Mouse (Mus musculus) lung, embryonic 15.5 days (tissue): Measurements from ENCODE around the gene Gm21961. TPM values are rescaled to one million over a fixed set of nuclear protein-coding genes. Genes with fewer than 3 reads are reported as not detected.
"Not testable (repeated sequence)": the region's sequence is repeated elsewhere in the genome, so short reads cannot be mapped to it uniquely, and the experiment has no call there.

Experiments
- ATAC-seq: fragments of 200-750 bp; cut with Nextera tagmentation; 2 replicates; pipeline ENCODE4 v1.8.0; 2017; ENCODE audit warnings: moderate number of reproducible peaks, borderline replicate concordance; ENCODE audit not compliant: low FRiP score, low TSS enrichment; ENCODE audit errors: extremely low read depth
- H3K27ac ChIP-seq: fragments of 300-500 bp; sonication (generic); 2 replicates; pipeline ENCODE4 v1.5.1; 2015; ENCODE audit warnings: moderate library complexity, mild to moderate bottlenecking, inconsistent platforms
- H3K27me3 ChIP-seq: fragments of 300-500 bp; sonication (generic); 2 replicates; pipeline ENCODE4 v1.6.1; 2015; ENCODE audit warnings: inconsistent platforms
- H3K36me3 ChIP-seq: fragments of 300-500 bp; sonication (generic); 2 replicates; pipeline ENCODE4 v1.6.1; 2015; ENCODE audit warnings: inconsistent platforms
- H3K4me1 ChIP-seq: fragments of 300-500 bp; sonication (generic); 2 replicates; pipeline ENCODE4 v1.6.1; 2015; ENCODE audit warnings: inconsistent platforms
- H3K4me2 ChIP-seq: fragments of 300-500 bp; sonication (generic); 2 replicates; pipeline ENCODE4 v1.6.1; 2015; ENCODE audit warnings: inconsistent platforms, mild to moderate bottlenecking, moderate library complexity
- H3K4me3 ChIP-seq: fragments of 300-500 bp; sonication (generic); 2 replicates; pipeline ENCODE4 v1.5.1; 2015; ENCODE audit warnings: mild to moderate bottlenecking, inconsistent platforms
- H3K9ac ChIP-seq: fragments of 300-500 bp; sonication (generic); 2 replicates; pipeline ENCODE4 v1.6.1; 2015; ENCODE audit warnings: inconsistent platforms
- H3K9me3 ChIP-seq: fragments of 300-500 bp; sonication (generic); 2 replicates; pipeline ENCODE4 v1.6.1; 2016; ENCODE audit warnings: inconsistent platforms
- WGBS: fragments of 180-500 bp; shearing (Covaris S2); methylation state at CpG from one replicate; pipeline ENCODE4 v1.1.7; 2015; 5-methylcytosine and 5-hydroxymethylcytosine counted together
- polyA plus RNA-seq: library from polyadenylated mRNA; unstranded; fragments of >200 nt; fragmentation: Nextera tagmentation; extraction: Ambion mirVana; gene quantifications from 2 replicates; pipeline ENCODE4 v1.2.1, GENCODE M21; 2015

Gm21961 gene
- polyA plus RNA-seq, result not detected in 2 replicates

DNA sequence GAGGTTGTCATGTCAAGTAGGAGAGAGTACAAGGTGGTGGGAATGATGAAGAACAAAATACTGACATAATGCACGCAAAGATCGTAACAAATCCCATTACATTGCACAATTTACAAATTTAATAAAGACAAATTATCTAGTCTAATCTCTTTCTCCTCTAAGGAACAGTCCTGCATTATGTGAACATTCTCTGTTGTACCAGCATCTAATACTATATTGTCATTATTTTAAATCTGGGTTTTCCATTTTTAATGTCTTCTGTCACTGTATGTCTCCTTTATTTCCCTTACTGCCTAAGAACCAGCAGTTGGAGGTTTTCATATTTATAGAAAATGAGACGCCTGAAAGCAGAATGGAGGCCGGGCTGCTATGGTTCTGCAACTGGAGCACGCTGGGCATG, at the start of gene Gm21961:
Gene Gm21961 (minus strand): TSS at position 101 of the 400 bp plus-strand sequence.
- Histone ChIP-seq H3K9me3 (no peaks in the 10 kb centered on the region), H3K9ac (no peak within 1 kb of the TSS), H3K4me2 (no peak within 1 kb of the TSS), H3K27ac (no peak within 1 kb of the TSS), H3K4me3 (no peak within 1 kb of the TSS), H3K36me3 (no peaks in the 10 kb centered on the region), H3K27me3 (no peaks in the 10 kb centered on the region), H3K4me1 (no peaks in the 10 kb centered on the region)
- ATAC-seq, result no peak
- WGBS, result 87% methylated on average over 5 of the region's 5 CpGs

DNA sequence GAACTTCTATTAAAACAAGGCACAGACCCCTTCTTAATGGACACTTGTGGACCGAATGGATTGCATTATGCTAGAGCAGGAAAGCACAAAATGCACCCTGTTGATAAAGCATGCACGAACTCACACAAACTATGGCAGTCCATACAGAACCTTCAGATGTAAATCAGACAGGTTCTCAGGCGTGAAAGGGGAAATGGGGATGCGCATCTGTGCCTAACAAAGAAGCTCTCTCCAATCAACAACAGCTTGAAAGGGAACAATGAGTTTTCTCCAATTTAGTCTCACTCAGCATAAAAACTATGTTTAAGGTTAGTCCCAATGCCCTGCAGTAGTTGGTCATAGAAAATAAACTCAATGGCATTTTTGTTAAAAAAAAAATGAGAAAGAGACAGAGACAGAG, 27.3 kb upstream of the Gm21961 start:
- Histone ChIP-seq H3K27ac (no peak overlapping the region), H3K36me3 (no peaks in the 10 kb centered on the region), H3K4me2 (no peak overlapping the region), H3K9me3 (no peaks in the 10 kb centered on the region), H3K27me3 (no peaks in the 10 kb centered on the region), H3K4me3 (no peak overlapping the region), H3K4me1 (no peaks in the 10 kb centered on the region), H3K9ac (no peak overlapping the region)
- no peak for ATAC-seq
- 71% methylated on average over 4 of the region's 4 CpGs for WGBS

DNA sequence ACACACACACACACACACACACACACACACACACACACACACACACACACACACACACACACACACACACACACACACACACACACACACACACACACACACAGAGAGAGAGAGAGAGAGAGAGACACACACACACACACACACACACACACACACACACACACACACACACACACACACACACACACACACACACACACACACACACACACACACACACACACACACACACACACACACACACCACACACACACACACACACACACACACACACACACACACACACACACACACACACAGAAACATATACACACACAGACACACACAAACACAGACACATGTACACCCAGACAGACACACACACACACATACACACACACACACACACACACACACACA, 24.5 kb upstream of the Gm21961 start:
- not testable (repeated sequence) for H3K4me2 ChIP-seq, H3K27ac ChIP-seq, H3K9ac ChIP-seq, H3K9me3 ChIP-seq, H3K27me3 ChIP-seq, H3K4me3 ChIP-seq, H3K36me3 ChIP-seq, ATAC-seq, H3K4me1 ChIP-seq

DNA sequence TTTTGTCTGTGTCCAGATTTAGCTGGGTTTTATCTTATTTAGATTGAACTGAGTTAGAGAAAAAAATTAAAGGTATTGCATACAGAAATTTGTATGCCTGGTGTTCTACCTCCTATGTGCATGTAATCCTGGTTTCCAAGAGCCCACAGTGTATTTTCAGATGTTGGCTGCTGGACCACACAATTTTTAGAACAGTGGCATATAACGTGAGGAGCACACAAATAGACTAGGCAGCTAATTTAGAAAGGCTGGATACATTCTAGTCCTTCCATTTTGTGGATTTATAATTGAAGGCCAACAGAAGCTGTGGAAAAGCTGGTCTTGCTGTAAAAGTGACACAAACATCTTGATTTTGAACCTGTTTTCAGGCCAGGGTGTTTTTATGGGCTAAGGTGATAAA, 3.3 kb upstream of the Gm21961 start:
- H3K4me2 ChIP-seq, result no peak overlapping the region
- H3K4me3 ChIP-seq, result no peak overlapping the region
- WGBS, result 72% methylated on average over 1 of the region's 1 CpGs
- H3K9ac ChIP-seq, result no peak overlapping the region
- H3K4me1 ChIP-seq, result no peaks in the 10 kb centered on the region
- no peak for ATAC-seq
- H3K9me3 ChIP-seq, result no peaks in the 10 kb centered on the region
- H3K27me3 ChIP-seq, result no peaks in the 10 kb centered on the region
- no peaks in the 10 kb centered on the region for H3K36me3 ChIP-seq
- no peak overlapping the region for H3K27ac ChIP-seq

DNA sequence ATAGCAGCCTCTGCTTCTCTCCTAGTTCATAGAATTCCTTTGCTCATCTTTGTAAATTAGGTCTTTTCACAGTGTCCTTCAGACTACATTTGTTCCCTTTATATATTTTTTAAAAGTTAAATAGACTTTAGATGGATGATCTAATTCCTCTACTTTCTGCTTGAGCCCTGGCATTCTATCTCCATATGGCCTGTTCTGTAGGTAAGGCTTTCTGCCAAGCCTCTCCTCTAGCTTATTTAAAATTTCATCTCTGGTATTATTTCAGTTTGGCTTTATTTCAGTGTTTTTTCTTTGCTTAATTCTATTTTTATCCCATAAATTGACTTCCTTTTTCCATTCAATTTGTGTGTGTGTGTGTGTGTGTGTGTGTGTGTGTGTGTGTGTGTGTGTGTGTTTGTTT, 8.5 kb downstream of the Gm21961 start:
- no peaks in the 10 kb centered on the region for H3K4me1 ChIP-seq
- H3K9me3 ChIP-seq, result no peaks in the 10 kb centered on the region
- H3K27ac ChIP-seq, result no peak overlapping the region
- no peak for ATAC-seq
- H3K9ac ChIP-seq, result no peak overlapping the region
- H3K36me3 ChIP-seq, result no peaks in the 10 kb centered on the region
- H3K27me3 ChIP-seq, result no peaks in the 10 kb centered on the region
- H3K4me3 ChIP-seq, result no peak overlapping the region
- no peak overlapping the region for H3K4me2 ChIP-seq

DNA sequence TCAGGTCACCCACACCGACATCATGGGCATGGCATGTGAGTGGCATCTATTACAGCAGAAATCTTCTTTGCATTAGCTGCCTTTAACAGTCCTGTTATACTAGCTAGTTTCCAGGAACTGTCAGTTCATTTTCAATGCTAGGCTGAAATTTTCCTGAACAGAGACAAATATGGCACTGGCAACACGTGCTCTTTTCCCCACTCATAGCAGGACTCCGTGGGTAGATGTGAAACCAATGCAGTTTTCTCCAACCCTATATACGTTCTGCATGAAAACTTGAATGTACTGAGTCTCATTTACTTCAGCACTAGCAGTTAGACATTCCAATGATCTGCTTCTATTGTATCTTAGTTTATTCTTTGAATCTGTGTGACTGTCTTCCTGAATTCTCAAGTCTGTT, 20.2 kb downstream of the Gm21961 start:
- H3K9me3 ChIP-seq, result no peaks in the 10 kb centered on the region
- H3K4me2 ChIP-seq, result no peak overlapping the region
- H3K4me3 ChIP-seq, result no peak overlapping the region
- no peak overlapping the region for H3K27ac ChIP-seq
- H3K27me3 ChIP-seq, result no peaks in the 10 kb centered on the region
- WGBS, result 80% methylated on average over 4 of the region's 4 CpGs
- no peak overlapping the region for H3K9ac ChIP-seq
- ATAC-seq, result no peak
- H3K36me3 ChIP-seq, result no peaks in the 10 kb centered on the region
- H3K4me1 ChIP-seq, result no peaks in the 10 kb centered on the region

DNA sequence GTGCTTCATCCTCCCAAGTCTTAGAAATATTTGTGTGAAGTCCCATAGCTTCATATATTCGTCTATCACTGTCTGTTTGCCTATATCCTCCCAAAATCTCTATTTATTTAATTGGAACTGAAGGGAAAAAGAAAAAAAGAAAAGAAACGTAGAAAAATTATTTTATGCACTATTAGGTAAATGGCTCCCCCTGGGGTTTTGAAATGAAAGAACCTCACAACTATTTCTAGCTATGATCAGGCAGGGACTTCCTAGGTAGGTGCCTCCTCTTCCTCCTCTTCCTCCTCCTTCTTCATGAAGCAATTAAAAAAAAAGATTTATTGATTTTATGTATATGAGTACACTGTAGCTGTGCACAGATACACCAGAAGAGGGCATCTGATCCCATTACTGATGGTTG, 34.7 kb downstream of the Gm21961 start:
- ATAC-seq, result no peak
- WGBS, result 52% methylated on average over 2 of the region's 2 CpGs
- no peak overlapping the region for H3K4me2 ChIP-seq

DNA sequence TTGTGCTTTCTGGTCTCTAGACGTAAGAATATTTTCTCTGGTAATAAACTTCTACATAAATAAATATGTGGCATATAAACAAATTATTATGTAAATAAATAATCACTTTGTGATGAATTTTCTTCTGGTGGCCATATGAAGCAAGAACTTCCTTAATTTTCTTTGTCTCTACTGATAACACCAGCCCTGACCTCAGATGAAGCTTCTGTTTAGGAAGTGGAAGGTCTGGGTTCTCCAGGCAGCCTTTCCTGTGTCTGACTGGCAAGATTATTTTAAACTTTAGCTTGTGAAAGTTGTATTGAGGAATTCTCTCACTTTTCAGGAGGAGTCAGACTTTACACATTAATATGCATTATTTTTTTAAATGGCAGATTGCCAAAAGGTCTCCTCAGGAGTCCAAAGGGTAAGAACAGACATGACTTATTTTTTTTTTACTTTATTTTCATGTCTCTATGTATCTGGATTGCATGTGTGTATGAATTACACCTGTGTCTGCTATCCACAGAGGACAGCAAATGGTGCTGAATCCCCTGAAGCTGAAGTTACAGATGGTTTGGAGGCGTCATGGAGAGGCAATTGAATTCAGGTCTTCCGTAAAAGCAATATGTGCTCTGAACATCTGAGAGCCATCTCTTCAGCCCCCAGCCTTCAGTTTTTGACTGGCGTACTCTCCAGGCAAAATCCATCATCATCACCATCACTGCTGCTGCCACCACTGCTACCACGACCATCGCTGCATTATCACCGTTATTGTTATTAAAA, 38.5 kb downstream of the Gm21961 start:
- 73% methylated on average over 7 of the region's 7 CpGs for WGBS
- Histone ChIP-seq H3K36me3 (no peaks in the 10 kb centered on the region), H3K27me3 (no peaks in the 10 kb centered on the region), H3K4me2 (no peak overlapping the region), H3K9ac (no peak overlapping the region), H3K27ac (no peak overlapping the region), H3K4me1 (no peaks in the 10 kb centered on the region), H3K9me3 (no peaks in the 10 kb centered on the region), H3K4me3 (no peak overlapping the region)
- ATAC-seq, result no peak

More for the DNA sequence above, 34.7 kb downstream of the Gm21961 start:
- Histone ChIP-seq H3K27ac (no peak overlapping the region), H3K4me1 (no peaks in the 10 kb centered on the region), H3K9me3 (no peaks in the 10 kb centered on the region), H3K9ac (no peak overlapping the region), H3K36me3 (no peaks in the 10 kb centered on the region), H3K4me3 (no peak overlapping the region), H3K27me3 (no peaks in the 10 kb centered on the region)

Other genes with a start within 250 kb of the Gm21961 start
- not detected in 2 replicates for gene Gm21798, start 197.2 kb downstream of the Gm21961 start, polyA plus RNA-seq